Mouse (Mus musculus): ENCODE results near the gene Olfr810.

Gene Olfr810

GRCm38 (mm10) chr10:129794817-129795216 is at the start of gene Olfr810:
Gene Olfr810 (minus strand): TSS chr10:129794917.
- DNase-seq (ENCODE audit: inconsistent ontology term) = no peak

- no peak for DNase-seq (ENCODE audit: inconsistent ontology term)
These were observed 9.6 kb upstream of the Olfr810 start, which contains the start of gene Olfr811 for GRCm38 (mm10) chr10:129804296-129804695. Gene Olfr811 (minus strand): TSS chr10:129804396.

DNA sequence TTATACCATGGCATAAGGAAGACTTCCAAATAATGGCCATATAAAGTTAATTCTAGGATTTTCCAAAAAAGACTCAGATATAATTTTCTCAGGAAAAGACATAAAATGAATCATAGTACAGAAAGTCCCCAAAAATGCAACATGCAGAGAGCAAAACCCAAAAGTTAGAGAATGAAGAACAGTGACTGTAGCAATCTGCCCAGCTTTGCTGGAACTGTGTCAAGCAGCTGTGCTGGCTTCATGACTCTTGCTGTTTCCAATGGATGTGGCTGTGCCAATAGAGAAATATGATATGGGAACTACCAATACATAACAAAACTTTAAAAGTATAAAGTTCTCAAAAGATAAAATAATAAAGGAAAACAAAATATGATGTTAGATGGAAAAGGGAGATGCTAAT is 16.6 kb downstream of the Olfr810 start:
- DNase-seq (ENCODE audit: inconsistent ontology term) = no peak

DNA sequence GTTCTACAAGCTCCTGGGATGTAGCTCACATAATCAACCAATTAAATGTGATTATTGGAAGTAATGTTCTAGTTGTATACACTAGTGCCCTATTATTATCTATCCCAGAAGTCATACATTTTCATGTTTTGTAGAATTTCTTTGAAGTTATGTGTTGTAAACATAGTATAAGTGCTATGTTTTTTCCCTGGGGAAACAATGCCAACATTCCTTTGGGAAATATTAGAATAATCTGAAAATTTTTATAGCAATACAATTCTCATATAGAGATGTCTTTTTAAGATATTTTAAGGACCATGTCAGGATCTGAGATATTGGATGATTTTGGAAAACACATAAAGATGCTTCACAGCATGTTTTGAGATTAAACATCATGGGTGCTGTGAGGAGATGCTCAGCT is 20.4 kb downstream of the Olfr810 start, which contains the start of gene Olfr809:
TSS of gene Olfr809 (plus strand) at position 301 of the 400 bp plus-strand sequence.
- DNase-seq (ENCODE audit: inconsistent ontology term) = no peak

DNA sequence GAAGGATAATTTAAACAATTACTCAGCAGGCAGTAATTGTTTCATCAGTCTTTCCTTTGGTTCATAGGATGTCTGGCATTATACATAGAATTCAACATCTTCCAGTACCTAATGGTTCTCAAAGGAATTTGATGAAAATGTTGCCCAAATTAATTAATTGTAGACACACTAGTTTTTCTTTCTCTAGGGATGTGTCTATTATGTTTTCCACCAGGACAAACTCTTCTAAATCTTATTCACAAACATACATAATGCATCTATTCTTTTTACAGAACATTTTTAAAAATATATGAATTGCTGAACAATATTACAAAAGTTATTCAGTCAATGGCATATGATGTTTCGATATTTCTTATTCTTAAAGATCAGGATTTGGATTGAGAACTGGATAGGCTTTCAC is 29.5 kb downstream of the Olfr810 start, which contains the start of gene Olfr808:
TSS of gene Olfr808 (plus strand) at position 301 of the 400 bp plus-strand sequence.
- DNase-seq (ENCODE audit: inconsistent ontology term) = no peak

GRCm38 (mm10) chr10:129757693-129758092 is 37.0 kb downstream of the Olfr810 start, which contains the start of gene Olfr807:
Gene Olfr807 (minus strand): TSS chr10:129757793.
- DNase-seq (ENCODE audit: inconsistent ontology term) = no peak

DNA sequence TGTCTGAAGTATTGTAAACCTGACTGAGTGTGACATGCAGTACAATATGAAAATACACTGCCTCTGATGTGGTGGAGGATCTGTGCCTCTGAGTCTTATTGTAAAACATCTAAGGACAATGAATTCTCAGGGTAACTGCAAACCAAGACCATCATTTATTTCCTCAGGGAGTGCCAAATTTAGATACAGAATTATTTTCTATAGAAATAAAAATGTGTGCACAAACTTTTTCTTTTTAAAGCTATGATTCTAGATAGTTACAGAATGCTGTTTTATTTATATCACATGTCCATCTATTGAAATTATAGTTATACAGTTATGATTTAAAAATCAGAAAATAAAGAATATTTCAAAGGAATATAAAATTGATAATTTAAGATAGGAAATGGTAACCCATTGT is 52.9 kb downstream of the Olfr810 start, which contains the start of gene Olfr806:
TSS of gene Olfr806 (minus strand) at position 101 of the 400 bp plus-strand sequence.
- no peak for DNase-seq (ENCODE audit: inconsistent ontology term)

Data from Muller cell, postnatal 12 days (primary cell).